Mouse (Mus musculus) neural tube, embryonic 14.5 days (tissue): Measurements from ENCODE around the gene Atxn10. TPM values are rescaled to one million over a fixed set of nuclear protein-coding genes. Genes with fewer than 3 reads are reported as not detected.

Source experiments
- ATAC-seq: fragments of 200-750 bp; cut with Nextera tagmentation; 2 replicates; pipeline ENCODE4 v1.8.0; 2017; ENCODE audit warnings: low read depth, mild to moderate bottlenecking, moderate TSS enrichment, moderate library complexity
- H3K27ac ChIP-seq: fragments of 300-500 bp; sonication (generic); 2 replicates; pipeline ENCODE4 v1.5.1; 2014; ENCODE audit warnings: low read depth, mild to moderate bottlenecking, control low read depth, low read length, moderate library complexity, mixed read lengths
- H3K27me3 ChIP-seq: fragments of 300-500 bp; sonication (generic); 2 replicates; pipeline ENCODE4 v1.6.1; 2014; ENCODE audit warnings: low read length; ENCODE audit not compliant: control insufficient read depth, insufficient read depth
- H3K36me3 ChIP-seq: fragments of 300-500 bp; sonication (generic); 2 replicates; pipeline ENCODE4 v1.6.1; 2014; ENCODE audit warnings: low read length, mixed read lengths; ENCODE audit not compliant: control insufficient read depth, insufficient read depth
- H3K4me1 ChIP-seq: fragments of 300-500 bp; sonication (generic); 2 replicates; pipeline ENCODE4 v1.6.1; 2014; ENCODE audit warnings: low read length; ENCODE audit not compliant: control insufficient read depth, insufficient read depth
- H3K4me2 ChIP-seq: fragments of 300-500 bp; sonication (generic); 2 replicates; pipeline ENCODE4 v1.6.1; 2014; ENCODE audit warnings: mild to moderate bottlenecking, low read depth, low read length, control low read depth
- H3K4me3 ChIP-seq: fragments of 300-500 bp; sonication (generic); 2 replicates; pipeline ENCODE4 v1.5.1; 2014; ENCODE audit warnings: low read depth, low read length, control low read depth, mixed read lengths
- H3K9ac ChIP-seq: fragments of 300-500 bp; sonication (generic); replicated peaks from 2 replicates; pipeline ENCODE4 v1.6.1; 2014; ENCODE audit warnings: low read depth, mild to moderate bottlenecking, control low read depth, low read length, mixed read lengths
- H3K9me3 ChIP-seq: fragments of 300-500 bp; sonication (generic); 2 replicates; pipeline ENCODE4 v1.6.1; 2016; ENCODE audit warnings: low read length; ENCODE audit not compliant: control insufficient read depth
- WGBS: fragments of 180-500 bp; shearing (Covaris S2); extraction: QIAGEN DNeasy Blood & Tissue Kit; methylation state at CpG from one replicate; pipeline ENCODE4 v1.1.7; 2014; 5-methylcytosine and 5-hydroxymethylcytosine counted together
- polyA plus RNA-seq: library from polyadenylated mRNA; unstranded; fragments of >200 nt; fragmentation: Nextera tagmentation; extraction: Ambion mirVana; gene quantifications from 2 replicates; pipeline ENCODE4 v1.2.1, GENCODE M21; 2014

The Atxn10 gene
- polyA plus RNA-seq, 1 experiment from 2014 or later = 572 TPM

- Histone ChIP-seq H3K4me3 (no peak overlapping the region), H3K36me3 (peaks cover 4% of the 10 kb centered on the region; the same call in 1 of the 2 replicates), H3K9me3 (no peaks in the 10 kb centered on the region), H3K4me2 (no peak overlapping the region), H3K27ac (0 out of 2 replicates have a peak overlapping the region, but pooled peaks have one; percentile 18), H3K9ac (no peak overlapping the region), H3K4me1 (peaks cover 13% of the 10 kb centered on the region), H3K27me3 (no peaks in the 10 kb centered on the region)
- ATAC-seq = no peak
- WGBS = 66% methylated on average over 4 of the region's 4 CpGs
Measured at GRCm38 (mm10) chr15:85404739-85405138, 68.7 kb downstream of the Atxn10 start.

- 0 out of 2 replicates have a peak, but pooled peaks cover 4% of the 10 kb centered on the region for H3K36me3 ChIP-seq
- WGBS = 76% methylated on average over 3 of the region's 3 CpGs
- no peaks in the 10 kb centered on the region for H3K9me3 ChIP-seq
- H3K4me3 ChIP-seq = no peak overlapping the region
- H3K27me3 ChIP-seq = no peaks in the 10 kb centered on the region
- no peak overlapping the region for H3K4me2 ChIP-seq
- H3K4me1 ChIP-seq = peaks cover 16% of the 10 kb centered on the region
- no peak overlapping the region for H3K9ac ChIP-seq
- no peak overlapping the region; the same call in 1 of the 2 replicates for H3K27ac ChIP-seq
- no peak for ATAC-seq
Measured at GRCm38 (mm10) chr15:85405567-85405966, 69.5 kb downstream of the Atxn10 start.

GRCm38 (mm10) chr15:85406846-85407245, 70.8 kb downstream of the Atxn10 start:
- no peaks in the 10 kb centered on the region for H3K27me3 ChIP-seq
- 71% methylated on average over 1 of the region's 1 CpGs for WGBS
- H3K9me3 ChIP-seq = no peaks in the 10 kb centered on the region
- peaks cover 16% of the 10 kb centered on the region for H3K4me1 ChIP-seq
- H3K9ac ChIP-seq = no peak overlapping the region
- H3K27ac ChIP-seq = no peak overlapping the region
- ATAC-seq = no peak
- H3K36me3 ChIP-seq = 0 out of 2 replicates have a peak, but pooled peaks cover 4% of the 10 kb centered on the region
- no peak overlapping the region for H3K4me2 ChIP-seq
- no peak overlapping the region for H3K4me3 ChIP-seq

- no peak overlapping the region for H3K27ac ChIP-seq
- 82% methylated on average over 3 of the region's 3 CpGs for WGBS
- no peak overlapping the region for H3K9ac ChIP-seq
- no peak overlapping the region for H3K4me2 ChIP-seq
- no peak for ATAC-seq
- 0 out of 2 replicates have a peak, but pooled peaks cover 4% of the 10 kb centered on the region for H3K36me3 ChIP-seq
- no peaks in the 10 kb centered on the region for H3K9me3 ChIP-seq
- peaks cover 16% of the 10 kb centered on the region for H3K4me1 ChIP-seq
- H3K4me3 ChIP-seq = no peak overlapping the region
- no peaks in the 10 kb centered on the region for H3K27me3 ChIP-seq
Measured at GRCm38 (mm10) chr15:85407342-85407741, 71.3 kb downstream of the Atxn10 start.

- Histone ChIP-seq H3K27me3 (no peaks in the 10 kb centered on the region), H3K27ac (peak overlapping the region; percentile 10; the same call in 1 of the 2 replicates), H3K9me3 (no peaks in the 10 kb centered on the region), H3K9ac (no peak overlapping the region), H3K4me1 (peaks cover 13% of the 10 kb centered on the region), H3K36me3 (0 out of 2 replicates have a peak, but pooled peaks cover 4% of the 10 kb centered on the region), H3K4me3 (no peak overlapping the region), H3K4me2 (no peak overlapping the region)
- no peak for ATAC-seq
- 68% methylated on average over 5 of the region's 5 CpGs for WGBS
Measured at GRCm38 (mm10) chr15:85408790-85409189, 72.7 kb downstream of the Atxn10 start.

- Histone ChIP-seq H3K27me3 (no peaks in the 10 kb centered on the region), H3K9ac (no peak overlapping the region), H3K36me3 (0 out of 2 replicates have a peak, but pooled peaks cover 4% of the 10 kb centered on the region), H3K4me3 (no peak overlapping the region), H3K4me2 (no peak overlapping the region), H3K27ac (peak overlapping the region; percentile 10; the same call in 1 of the 2 replicates), H3K4me1 (peaks cover 13% of the 10 kb centered on the region), H3K9me3 (no peaks in the 10 kb centered on the region)
- 45% methylated on average over 8 of the region's 8 CpGs for WGBS
- no peak for ATAC-seq
Measured at GRCm38 (mm10) chr15:85409245-85409783, 73.3 kb downstream of the Atxn10 start.

GRCm38 (mm10) chr15:85409836-85410235, 73.8 kb downstream of the Atxn10 start:
- Histone ChIP-seq H3K4me3 (no peak overlapping the region), H3K36me3 (0 out of 2 replicates have a peak, but pooled peaks cover 4% of the 10 kb centered on the region), H3K9ac (no peak overlapping the region), H3K4me1 (peaks cover 13% of the 10 kb centered on the region), H3K4me2 (no peak overlapping the region), H3K9me3 (no peaks in the 10 kb centered on the region), H3K27ac (no peak overlapping the region), H3K27me3 (no peaks in the 10 kb centered on the region)
- WGBS = 70% methylated on average over 6 of the region's 6 CpGs
- ATAC-seq = no peak

- 94% methylated on average over 2 of the region's 2 CpGs for WGBS
- no peaks in the 10 kb centered on the region for H3K36me3 ChIP-seq
Measured at GRCm38 (mm10) chr15:85414620-85415019, 78.6 kb downstream of the Atxn10 start.

GRCm38 (mm10) chr15:85420686-85421085, 84.6 kb downstream of the Atxn10 start:
- Histone ChIP-seq H3K36me3 (no peaks in the 10 kb centered on the region), H3K4me2 (no peak overlapping the region), H3K9ac (no peak overlapping the region), H3K27ac (no peak overlapping the region), H3K27me3 (no peaks in the 10 kb centered on the region), H3K4me3 (no peak overlapping the region), H3K4me1 (no peaks in the 10 kb centered on the region), H3K9me3 (no peaks in the 10 kb centered on the region)
- ATAC-seq = no peak
- 81% methylated on average over 2 of the region's 2 CpGs for WGBS

More at GRCm38 (mm10) chr15:85414620-85415019, 78.6 kb downstream of the Atxn10 start:
- no peak overlapping the region for H3K9ac ChIP-seq
- H3K4me3 ChIP-seq = no peak overlapping the region
- no peak overlapping the region for H3K4me2 ChIP-seq
- no peak for ATAC-seq
- H3K4me1 ChIP-seq = peaks cover 4% of the 10 kb centered on the region; the same call in 1 of the 2 replicates
- H3K27me3 ChIP-seq = no peaks in the 10 kb centered on the region
- no peak overlapping the region for H3K27ac ChIP-seq
- H3K9me3 ChIP-seq = no peaks in the 10 kb centered on the region
